In genomic region chr16:33629539-33629938, GRCm38 (mm10) we compare ENCODE assay signal across 16 mouse cellular contexts.
"Had no signal": no experiment of that assay in that cellular context is flagged by ENCODE, and none has a peak within 500 bp of the region (broad histone marks: within the 10 kb centered on the region; RNA-seq: fewer than 3 reads in every experiment).

No protein-coding gene starts in this region.

- H3K27me3 ChIP-seq: neural tube, embryonic 13.5 days; neural tube, embryonic 15.5 days; stomach, embryonic 15.5 days had no signal

- H3K36me3 ChIP-seq: neural tube, embryonic 13.5 days; neural tube, embryonic 15.5 days; stomach, embryonic 15.5 days had no signal

- H3K4me2 ChIP-seq: neural tube, embryonic 13.5 days; neural tube, embryonic 15.5 days; stomach, embryonic 15.5 days had no signal

- H3K9me3 ChIP-seq: neural tube, embryonic 15.5 days; stomach, embryonic 15.5 days had no signal

- H3K4me3 ChIP-seq: neural tube, embryonic 13.5 days; neural tube, embryonic 15.5 days; stomach, embryonic 15.5 days had no signal

- DNase-seq: retina, postnatal 1 day; right cerebral cortex, adult 18-20 months; right cerebral cortex, postnatal 14 days; right cerebral cortex, postnatal 25 days; right cerebral cortex, postnatal 4 days; spleen, adult 18-20 months; thymus, adult 18-20 months; thymus, adult 2 months; thymus, postnatal 14 days; thymus, postnatal 25 days; thymus, postnatal 36 days; thymus, postnatal 4 days had no signal

- H3K4me1 ChIP-seq: neural tube, embryonic 13.5 days; neural tube, embryonic 15.5 days; stomach, embryonic 15.5 days had no signal

- H3K27ac ChIP-seq: neural tube, embryonic 13.5 days; neural tube, embryonic 15.5 days; stomach, embryonic 15.5 days; stomach, postnatal 0 days had no signal
